Mouse (Mus musculus) G1E (cell line): Measurements from ENCODE around the gene Dao. TPM values are rescaled to one million over a fixed set of nuclear protein-coding genes. Genes with fewer than 3 reads are reported as not detected.

Source experiments
- ATAC-seq: 2 replicates; pipeline ENCODE4 v1.8.0; 2016; ENCODE audit warnings: mild to moderate bottlenecking; ENCODE audit not compliant: insufficient number of reproducible peaks, poor library complexity, low FRiP score, severe bottlenecking; ENCODE audit errors: extremely low read depth
- DNase-seq: peaks from one replicate; pipeline ENCODE4 v3.0.0; 2012; ENCODE audit warnings: low spot score
- H3K27me3 ChIP-seq: 2 replicates; pipeline ENCODE4 v1.6.1; 2012; ENCODE audit warnings: mild to moderate bottlenecking, low read length, inconsistent platforms; ENCODE audit not compliant: insufficient read depth
- H3K36me3 ChIP-seq: replicated peaks from 2 replicates; pipeline ENCODE3; 2012; ENCODE audit warnings: mild to moderate bottlenecking, inconsistent platforms
- H3K4me1 ChIP-seq: 2 replicates; pipeline ENCODE4 v1.6.1; 2012; ENCODE audit warnings: low read depth, low read length, inconsistent platforms, mixed read lengths; ENCODE audit not compliant: insufficient read depth
- H3K4me3 ChIP-seq: 2 replicates; pipeline ENCODE4 v1.5.1; 2012; ENCODE audit warnings: low read depth, mild to moderate bottlenecking, inconsistent platforms, low read length, moderate library complexity, mixed read lengths
- H3K9me3 ChIP-seq: replicated peaks from 2 replicates; pipeline ENCODE4 v1.6.1; 2012; ENCODE audit warnings: inconsistent platforms
- CTCF ChIP-seq: IDR thresholded peaks from 2 replicates; pipeline ENCODE4 v1.5.1; 2012; ENCODE audit warnings: low read depth, low read length, inconsistent platforms, mixed read lengths
- GATA1 ChIP-seq: IDR thresholded peaks from 2 replicates; pipeline ENCODE4 v1.6.1; 2012; ENCODE audit warnings: borderline replicate concordance, low read length, inconsistent platforms, mixed read lengths
- GATA2 ChIP-seq: IDR thresholded peaks from 2 replicates; pipeline ENCODE4 v1.6.1; 2012; ENCODE audit warnings: low read depth, low read length, inconsistent platforms, borderline replicate concordance
- POLR2AphosphoS5 ChIP-seq: IDR thresholded peaks from 2 replicates; pipeline ENCODE4 v1.6.1; 2012; ENCODE audit warnings: low read depth, low read length, inconsistent platforms; ENCODE audit not compliant: insufficient replicate concordance
- TAL1 ChIP-seq: conservative IDR thresholded peaks from 2 replicates; pipeline ENCODE4 v1.6.1; 2012; ENCODE audit warnings: low read depth, low read length, inconsistent platforms, mixed read lengths
- polyA plus RNA-seq: library from polyadenylated mRNA; stranded (reverse); fragments of >175 nt; gene quantifications from 2 replicates; pipeline ENCODE4 v1.2.3, GENCODE M21; 2012
- total RNA-seq, 2 experiments: library from RNA; stranded (forward) in 1 of 2; stranded (reverse) in 1 of 2; fragments of 200-1000 nt in 1 of 2; fragments of >200 nt in 1 of 2; fragmentation: Nextera tagmentation in 1 of 2; gene quantifications; 2 replicates each; pipeline ENCODE4 v1.2.3; 2014 to 2017

Dao gene
- total and polyA plus RNA-seq, 3 experiments: not detected

- Histone ChIP-seq H3K36me3 (peaks cover 19% of the 10 kb centered on the region), H3K4me1 (peaks cover 47% of the 10 kb centered on the region), H3K27me3 (peaks cover 16% of the 10 kb centered on the region), H3K9me3 (no peaks in the 10 kb centered on the region), H3K4me3 (peak within 1 kb of the TSS; percentile 81)
- DNase-seq (peak; percentile 84), ATAC-seq (0 out of 2 replicates have a peak, but pooled peaks have one; percentile 4)
- TF ChIP-seq POLR2AphosphoS5 (no peak), GATA2 (no peak)
Observed at GRCm38 (mm10) chr5:113993487-113994465, 9.7 kb upstream of the Dao start, which contains the start of gene Ssh1. Ssh1 (minus strand) TSS chr5:113993894.

- Histone ChIP-seq H3K36me3 (peaks cover 2% of the 10 kb centered on the region), H3K4me3 (no peak overlapping the region), H3K9me3 (no peaks in the 10 kb centered on the region; the same call in 1 of the 2 replicates), H3K4me1 (peaks cover 39% of the 10 kb centered on the region), H3K27me3 (peaks cover 16% of the 10 kb centered on the region)
- DNase-seq (no peak), ATAC-seq (no peak)
- TF ChIP-seq TAL1 (no peak), GATA1 (no peak), CTCF (no peak), GATA2 (no peak), POLR2AphosphoS5 (no peak)
Observed at GRCm38 (mm10) chr5:113996458-113996857, 7.0 kb upstream of the Dao start.

DNA sequence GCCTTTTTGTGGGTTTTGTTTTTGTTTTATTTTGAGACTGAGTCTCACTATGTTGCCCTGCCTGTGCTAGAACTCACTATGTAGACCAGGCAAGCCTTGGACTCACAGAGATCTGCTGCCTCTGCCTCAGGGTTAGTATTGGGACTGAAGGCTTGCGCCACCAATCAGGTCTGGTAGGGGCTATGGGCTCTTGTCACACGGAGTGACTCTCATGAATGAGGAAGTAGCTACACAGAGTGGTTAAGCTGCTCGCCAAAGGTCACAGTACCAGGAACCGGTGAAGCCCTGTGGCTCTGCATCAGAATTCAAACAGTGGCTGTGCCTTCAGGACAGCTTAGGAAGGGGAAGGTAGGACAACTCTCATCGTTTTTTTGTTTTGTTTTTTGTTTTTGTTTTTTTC lies 4.1 kb upstream of the Dao start:
- peaks cover 27% of the 10 kb centered on the region for H3K4me1 ChIP-seq
- TF ChIP-seq GATA1 (no peak), TAL1 (no peak), CTCF (no peak), POLR2AphosphoS5 (no peak), GATA2 (no peak)
- DNase-seq: peak; percentile 47
- no peak overlapping the region for H3K4me3 ChIP-seq
- no peaks in the 10 kb centered on the region for H3K36me3 ChIP-seq
- peak; percentile 73 for ATAC-seq
- H3K9me3 ChIP-seq: no peaks in the 10 kb centered on the region; the same call in 1 of the 2 replicates
- peaks cover 31% of the 10 kb centered on the region for H3K27me3 ChIP-seq

- Histone ChIP-seq H3K36me3 (no peaks in the 10 kb centered on the region), H3K9me3 (no peaks in the 10 kb centered on the region; the same call in 1 of the 2 replicates), H3K27me3 (peaks cover 40% of the 10 kb centered on the region), H3K4me3 (no peak overlapping the region), H3K4me1 (peaks cover 23% of the 10 kb centered on the region)
- DNase-seq: no peak
- no peak for ATAC-seq
- TF ChIP-seq POLR2AphosphoS5 (no peak), GATA1 (no peak), TAL1 (no peak), CTCF (no peak), GATA2 (no peak)
Observed at GRCm38 (mm10) chr5:114004573-114004972, 1.1 kb downstream of the Dao start.

DNA sequence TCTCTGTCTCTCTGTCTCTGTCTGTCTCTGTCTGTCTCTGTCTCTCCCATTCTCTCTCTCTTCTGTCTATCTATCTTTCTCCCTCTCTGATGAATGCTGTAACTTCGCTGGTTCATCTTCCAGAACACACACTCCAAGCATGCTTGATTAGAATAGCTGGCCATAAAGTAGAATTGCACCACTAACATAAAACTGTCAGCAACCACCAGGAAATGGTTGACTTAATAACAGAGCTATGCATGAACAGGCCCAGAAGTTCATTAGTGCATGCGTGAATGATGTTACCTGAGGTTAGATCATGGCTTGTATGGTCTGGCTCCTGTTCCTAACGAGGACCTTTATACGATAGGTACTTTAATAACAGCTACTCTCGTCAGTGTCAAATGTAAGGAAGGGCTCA lies 1.6 kb downstream of the Dao start:
- TF ChIP-seq TAL1 (no peak), POLR2AphosphoS5 (no peak), GATA1 (no peak), CTCF (no peak), GATA2 (no peak)
- no peak for ATAC-seq
- no peak for DNase-seq

DNA sequence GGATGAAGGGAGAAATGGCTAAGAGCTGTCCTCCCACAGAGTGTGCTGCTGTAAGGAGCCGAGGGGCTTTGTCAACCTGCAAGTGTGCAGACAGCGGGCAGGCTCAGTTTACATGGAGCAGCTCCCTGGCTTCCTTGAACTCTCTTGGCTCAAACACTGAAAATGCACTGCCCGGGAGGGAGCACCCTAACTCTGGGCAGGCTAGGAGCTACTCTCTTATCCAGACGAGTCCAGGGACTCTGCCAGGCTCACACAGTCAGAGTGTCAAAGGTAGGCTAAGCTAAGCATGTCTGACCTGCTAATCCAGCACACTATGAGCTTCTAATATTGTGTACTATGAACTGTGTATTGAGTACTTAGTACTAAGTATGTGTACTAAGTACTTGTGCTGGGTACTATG lies 3.5 kb downstream of the Dao start:
- H3K9me3 ChIP-seq: no peaks in the 10 kb centered on the region
- H3K36me3 ChIP-seq: no peaks in the 10 kb centered on the region
- H3K4me1 ChIP-seq: peaks cover 25% of the 10 kb centered on the region
- H3K27me3 ChIP-seq: peaks cover 44% of the 10 kb centered on the region
- no peak overlapping the region for H3K4me3 ChIP-seq
- DNase-seq: no peak
- no peak for TF ChIP-seq GATA2
- TF ChIP-seq TAL1: no peak
- no peak for TF ChIP-seq CTCF
- no peak for TF ChIP-seq POLR2AphosphoS5
- TF ChIP-seq GATA1: no peak
- no peak for ATAC-seq

More for the DNA sequence above, 1.6 kb downstream of the Dao start:
- peaks cover 25% of the 10 kb centered on the region for H3K4me1 ChIP-seq
- H3K4me3 ChIP-seq: no peak overlapping the region
- H3K9me3 ChIP-seq: no peaks in the 10 kb centered on the region; the same call in 1 of the 2 replicates
- H3K27me3 ChIP-seq: peaks cover 45% of the 10 kb centered on the region
- H3K36me3 ChIP-seq: no peaks in the 10 kb centered on the region
